Mouse (Mus musculus): ENCODE results near the gene Pbx3. TPM values are rescaled to one million over a fixed set of nuclear protein-coding genes. Genes with fewer than 3 reads are reported as not detected.

Pbx3 gene
- polyA plus RNA-seq, 1 experiment, result 187 TPM

GRCm38 (mm10) chr2:34289726-34290125 lies 83.2 kb downstream of the Pbx3 start:
- TF ChIP-seq CTCF (IDR thresholded peaks at IDR 0.05; ENCODE audit: borderline replicate concordance, extremely low read depth, insufficient read depth, insufficient read length) (no peak), POLR2A (IDR thresholded peaks at IDR 0.05; ENCODE audit: borderline replicate concordance, extremely low read depth, insufficient read depth, insufficient read length, poor library complexity, severe bottlenecking) (no peak)
- no peak for DNase-seq (ENCODE audit: low read depth)

- no peak for DNase-seq (ENCODE audit: low read depth)
- TF ChIP-seq CTCF (IDR thresholded peaks at IDR 0.05; ENCODE audit: borderline replicate concordance, extremely low read depth, insufficient read depth, insufficient read length) (no peak), POLR2A (IDR thresholded peaks at IDR 0.05; ENCODE audit: borderline replicate concordance, extremely low read depth, insufficient read depth, insufficient read length, poor library complexity, severe bottlenecking) (no peak)
Observed at GRCm38 (mm10) chr2:34284239-34284638, 88.7 kb downstream of the Pbx3 start.

GRCm38 (mm10) chr2:34280996-34281395 lies 91.9 kb downstream of the Pbx3 start:
- TF ChIP-seq CTCF (IDR thresholded peaks at IDR 0.05; ENCODE audit: borderline replicate concordance, extremely low read depth, insufficient read depth, insufficient read length) (no peak), POLR2A (IDR thresholded peaks at IDR 0.05; ENCODE audit: borderline replicate concordance, extremely low read depth, insufficient read depth, insufficient read length, poor library complexity, severe bottlenecking) (no peak)

GRCm38 (mm10) chr2:34279726-34280125 lies 93.2 kb downstream of the Pbx3 start:
- peak; percentile 91 for DNase-seq (ENCODE audit: low read depth)
- TF ChIP-seq CTCF (IDR thresholded peaks at IDR 0.05; ENCODE audit: borderline replicate concordance, extremely low read depth, insufficient read depth, insufficient read length) (no peak), POLR2A (IDR thresholded peaks at IDR 0.05; ENCODE audit: borderline replicate concordance, extremely low read depth, insufficient read depth, insufficient read length, poor library complexity, severe bottlenecking) (no peak)

More at GRCm38 (mm10) chr2:34280996-34281395, 91.9 kb downstream of the Pbx3 start:
- peak; percentile 55 for DNase-seq (ENCODE audit: low read depth)

- DNase-seq (ENCODE audit: low read depth), result peak; percentile 87
- no peak for TF ChIP-seq CTCF (IDR thresholded peaks at IDR 0.05; ENCODE audit: borderline replicate concordance, extremely low read depth, insufficient read depth, insufficient read length)
- no peak for TF ChIP-seq POLR2A (IDR thresholded peaks at IDR 0.05; ENCODE audit: borderline replicate concordance, extremely low read depth, insufficient read depth, insufficient read length, poor library complexity, severe bottlenecking)
Observed at GRCm38 (mm10) chr2:34275630-34276193, 97.2 kb downstream of the Pbx3 start.

GRCm38 (mm10) chr2:34262046-34262445 lies 110.9 kb downstream of the Pbx3 start:
- TF ChIP-seq CTCF (IDR thresholded peaks at IDR 0.05; ENCODE audit: borderline replicate concordance, extremely low read depth, insufficient read depth, insufficient read length), result no peak
- TF ChIP-seq POLR2A (IDR thresholded peaks at IDR 0.05; ENCODE audit: borderline replicate concordance, extremely low read depth, insufficient read depth, insufficient read length, poor library complexity, severe bottlenecking), result no peak
- DNase-seq (ENCODE audit: low read depth), result no peak

GRCm38 (mm10) chr2:34260653-34261076 lies 112.3 kb downstream of the Pbx3 start:
- DNase-seq (ENCODE audit: low read depth), result peak; percentile 84
- TF ChIP-seq CTCF (IDR thresholded peaks at IDR 0.05; ENCODE audit: borderline replicate concordance, extremely low read depth, insufficient read depth, insufficient read length) (no peak), POLR2A (IDR thresholded peaks at IDR 0.05; ENCODE audit: borderline replicate concordance, extremely low read depth, insufficient read depth, insufficient read length, poor library complexity, severe bottlenecking) (no peak)

GRCm38 (mm10) chr2:34258256-34258655 lies 114.7 kb downstream of the Pbx3 start:
- TF ChIP-seq CTCF (IDR thresholded peaks at IDR 0.05; ENCODE audit: borderline replicate concordance, extremely low read depth, insufficient read depth, insufficient read length), result no peak
- no peak for TF ChIP-seq POLR2A (IDR thresholded peaks at IDR 0.05; ENCODE audit: borderline replicate concordance, extremely low read depth, insufficient read depth, insufficient read length, poor library complexity, severe bottlenecking)
- DNase-seq (ENCODE audit: low read depth), result peak; percentile 88

GRCm38 (mm10) chr2:34257611-34258010 lies 115.3 kb downstream of the Pbx3 start:
- DNase-seq (ENCODE audit: low read depth), result no peak
- TF ChIP-seq POLR2A (IDR thresholded peaks at IDR 0.05; ENCODE audit: borderline replicate concordance, extremely low read depth, insufficient read depth, insufficient read length, poor library complexity, severe bottlenecking), result no peak
- TF ChIP-seq CTCF (IDR thresholded peaks at IDR 0.05; ENCODE audit: borderline replicate concordance, extremely low read depth, insufficient read depth, insufficient read length), result no peak

GRCm38 (mm10) chr2:34256000-34256553 lies 116.9 kb downstream of the Pbx3 start:
- TF ChIP-seq CTCF (IDR thresholded peaks at IDR 0.05; ENCODE audit: borderline replicate concordance, extremely low read depth, insufficient read depth, insufficient read length) (no peak), POLR2A (IDR thresholded peaks at IDR 0.05; ENCODE audit: borderline replicate concordance, extremely low read depth, insufficient read depth, insufficient read length, poor library complexity, severe bottlenecking) (no peak)
- peak; percentile 91 for DNase-seq (ENCODE audit: low read depth)

GRCm38 (mm10) chr2:34253627-34254026 lies 119.3 kb downstream of the Pbx3 start:
- TF ChIP-seq CTCF (IDR thresholded peaks at IDR 0.05; ENCODE audit: borderline replicate concordance, extremely low read depth, insufficient read depth, insufficient read length) (no peak), POLR2A (IDR thresholded peaks at IDR 0.05; ENCODE audit: borderline replicate concordance, extremely low read depth, insufficient read depth, insufficient read length, poor library complexity, severe bottlenecking) (no peak)

GRCm38 (mm10) chr2:34253111-34253510 lies 119.8 kb downstream of the Pbx3 start:
- TF ChIP-seq CTCF (IDR thresholded peaks at IDR 0.05; ENCODE audit: borderline replicate concordance, extremely low read depth, insufficient read depth, insufficient read length), result no peak
- TF ChIP-seq POLR2A (IDR thresholded peaks at IDR 0.05; ENCODE audit: borderline replicate concordance, extremely low read depth, insufficient read depth, insufficient read length, poor library complexity, severe bottlenecking), result no peak
- peak; percentile 71 for DNase-seq (ENCODE audit: low read depth)

More at GRCm38 (mm10) chr2:34253627-34254026, 119.3 kb downstream of the Pbx3 start:
- no peak for DNase-seq (ENCODE audit: low read depth)

Data from brain, embryonic 14.5 days (tissue).